Mouse (Mus musculus) neural tube, embryonic 11.5 days (tissue): ENCODE data around the gene Gm49396. TPM values are rescaled to one million over a fixed set of nuclear protein-coding genes. Genes with fewer than 3 reads are reported as not detected.

Experiments
- ATAC-seq: fragments of 200-750 bp; cut with Nextera tagmentation; 2 replicates; pipeline ENCODE4 v1.8.0; 2017; ENCODE audit warnings: moderate number of reproducible peaks, mild to moderate bottlenecking, moderate TSS enrichment, moderate library complexity; ENCODE audit not compliant: insufficient read depth, low FRiP score, low TSS enrichment
- DNase-seq: peaks from one replicate; pipeline ENCODE4 v3.0.0-alpha.2; 2015; ENCODE audit warnings: low spot score
- H3K27ac ChIP-seq: fragments of 300-500 bp; sonication (generic); 2 replicates; pipeline ENCODE4 v1.5.1; 2014; ENCODE audit warnings: low read depth, mild to moderate bottlenecking, low read length
- H3K27me3 ChIP-seq: fragments of 300-500 bp; sonication (generic); 2 replicates; pipeline ENCODE4 v1.6.1; 2014; ENCODE audit warnings: mild to moderate bottlenecking, low read length, mixed read lengths; ENCODE audit not compliant: control insufficient read depth, insufficient read depth
- H3K36me3 ChIP-seq: fragments of 300-500 bp; sonication (generic); 2 replicates; pipeline ENCODE4 v1.6.1; 2014; ENCODE audit warnings: mild to moderate bottlenecking, low read length, moderate library complexity, mixed read lengths; ENCODE audit not compliant: control insufficient read depth, insufficient read depth
- H3K4me1 ChIP-seq: fragments of 300-500 bp; sonication (generic); 2 replicates; pipeline ENCODE4 v1.6.1; 2014; ENCODE audit warnings: low read length, mixed read lengths; ENCODE audit not compliant: control insufficient read depth, insufficient read depth
- H3K4me2 ChIP-seq: fragments of 300-500 bp; sonication (generic); 2 replicates; pipeline ENCODE4 v1.6.1; 2014; ENCODE audit warnings: low read depth, mild to moderate bottlenecking, moderate library complexity
- H3K4me3 ChIP-seq: fragments of 300-500 bp; sonication (generic); 2 replicates; pipeline ENCODE4 v1.5.1; 2014; ENCODE audit warnings: low read depth, low read length
- H3K9ac ChIP-seq: fragments of 300-500 bp; sonication (generic); 2 replicates; pipeline ENCODE4 v1.6.1; 2014; ENCODE audit warnings: mild to moderate bottlenecking, low read length
- H3K9me3 ChIP-seq: fragments of 300-500 bp; sonication (generic); 2 replicates; pipeline ENCODE4 v1.6.1; 2016; ENCODE audit warnings: low read length; ENCODE audit not compliant: control insufficient read depth
- WGBS: fragments of 180-500 bp; shearing (Covaris S2); extraction: QIAGEN DNeasy Blood & Tissue Kit; methylation state at CpG from one replicate; pipeline ENCODE4 v1.1.7; 2014; 5-methylcytosine and 5-hydroxymethylcytosine counted together
- polyA plus RNA-seq: library from polyadenylated mRNA; unstranded; fragments of >200 nt; fragmentation: Nextera tagmentation; extraction: Ambion mirVana; gene quantifications from 2 replicates; pipeline ENCODE4 v1.2.1, GENCODE M21; 2014

Gene Gm49396
- polyA plus RNA-seq, 1 experiment from 2014 or later, result 7.6 TPM

DNA sequence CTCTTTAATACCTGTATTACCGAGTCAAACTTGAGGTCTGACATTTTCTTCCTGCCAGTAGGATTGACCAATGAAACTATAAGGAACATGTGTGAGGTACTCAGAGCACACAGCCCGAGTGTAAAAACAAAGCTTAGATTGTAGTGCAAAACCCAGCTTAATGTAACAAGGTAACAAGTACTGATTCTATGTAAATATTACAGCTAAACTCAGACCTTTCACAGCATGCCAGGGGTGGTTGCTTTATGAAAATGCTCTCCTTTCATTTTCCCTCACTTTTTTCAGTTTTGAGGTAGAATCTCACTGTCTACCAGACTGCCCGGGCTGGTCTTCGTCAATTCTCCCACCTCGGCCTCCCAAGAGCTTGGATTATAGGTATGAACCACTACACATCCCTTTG, 32.9 kb downstream of the Gm49396 start:
- Histone ChIP-seq H3K4me1 (no peaks in the 10 kb centered on the region), H3K36me3 (no peaks in the 10 kb centered on the region), H3K9ac (no peak overlapping the region), H3K27ac (no peak overlapping the region), H3K9me3 (no peaks in the 10 kb centered on the region), H3K4me3 (no peak overlapping the region), H3K27me3 (no peaks in the 10 kb centered on the region), H3K4me2 (no peak overlapping the region)
- 84% methylated on average over 5 of the region's 5 CpGs for WGBS
- no peak for ATAC-seq
- no peak for DNase-seq

DNA sequence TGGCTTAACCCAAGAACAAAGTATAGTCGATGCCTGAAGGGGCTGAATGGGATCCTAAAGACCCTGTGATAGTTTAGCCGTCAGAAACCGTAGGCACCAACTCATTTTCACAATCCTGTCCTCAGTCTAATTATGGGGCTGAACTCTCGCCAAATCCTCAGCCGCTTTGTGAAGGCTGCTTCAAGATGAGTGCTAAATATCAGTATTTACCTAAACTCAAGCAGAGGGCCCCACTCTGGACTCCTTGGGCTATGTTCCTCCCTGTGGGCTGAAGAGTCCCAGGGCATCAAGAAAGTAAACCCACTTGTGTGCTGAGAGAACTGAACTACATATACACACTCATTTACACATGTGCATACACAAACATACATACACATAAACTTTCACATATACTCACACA, 33.7 kb downstream of the Gm49396 start:
- Histone ChIP-seq H3K36me3 (no peaks in the 10 kb centered on the region), H3K4me3 (no peak overlapping the region), H3K9ac (no peak overlapping the region), H3K4me1 (no peaks in the 10 kb centered on the region), H3K4me2 (no peak overlapping the region), H3K27ac (no peak overlapping the region), H3K27me3 (no peaks in the 10 kb centered on the region), H3K9me3 (no peaks in the 10 kb centered on the region)
- DNase-seq, result no peak
- 88% methylated on average over 5 of the region's 5 CpGs for WGBS
- ATAC-seq, result no peak

DNA sequence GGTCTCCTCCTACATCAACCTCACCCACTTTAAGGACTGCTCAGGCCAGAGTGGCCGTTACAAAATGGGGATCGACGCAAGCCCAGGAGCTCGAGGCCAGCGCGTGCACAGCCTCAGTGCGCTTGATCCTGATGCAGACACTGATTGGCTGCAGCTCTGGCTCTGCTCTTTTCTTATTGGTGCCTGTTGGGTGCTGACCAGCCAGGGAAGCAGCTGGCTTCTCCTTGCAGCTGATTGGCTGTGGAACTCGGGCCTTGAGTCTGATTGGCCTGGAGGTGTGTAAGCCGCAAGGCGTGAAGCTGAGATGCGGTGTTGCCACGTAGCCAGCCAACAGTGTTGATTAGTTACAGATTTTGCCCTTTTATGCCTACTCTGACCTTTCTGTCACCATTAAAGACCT, 35.6 kb downstream of the Gm49396 start, which contains the start of gene Zbtb32:
Zbtb32 (minus strand) TSS at position 124 of the 400 bp plus-strand sequence.
- DNase-seq (no peak), ATAC-seq (no peak)
- H3K27me3 ChIP-seq, result no peaks in the 10 kb centered on the region
- no peaks in the 10 kb centered on the region for H3K36me3 ChIP-seq
- H3K4me2 ChIP-seq, result no peak within 1 kb of the TSS
- H3K4me1 ChIP-seq, result no peaks in the 10 kb centered on the region
- H3K9ac ChIP-seq, result no peak within 1 kb of the TSS
- no peaks in the 10 kb centered on the region for H3K9me3 ChIP-seq
- no peak within 1 kb of the TSS for H3K27ac ChIP-seq
- WGBS, result 94% methylated on average over 12 of the region's 12 CpGs
- no peak within 1 kb of the TSS for H3K4me3 ChIP-seq

DNA sequence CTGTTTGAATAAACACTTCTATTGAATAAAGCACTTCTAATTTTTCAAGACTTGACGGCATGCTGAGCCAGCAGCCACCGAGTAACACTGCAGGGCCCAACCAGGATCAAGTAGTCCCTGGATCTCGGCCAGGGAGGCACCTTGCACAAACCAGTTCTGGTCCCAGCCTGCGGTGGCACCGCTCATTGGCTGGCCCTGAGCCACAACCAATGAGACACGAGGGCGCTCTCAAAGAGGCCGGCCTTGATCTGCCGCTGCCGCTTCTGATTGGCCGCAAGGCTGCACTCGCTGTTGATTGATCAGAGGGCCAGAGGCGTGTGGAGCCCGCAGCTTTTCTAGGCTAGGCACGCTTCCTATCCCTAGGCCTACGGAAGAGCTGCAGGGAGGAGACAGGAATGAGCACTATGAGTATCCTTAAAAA, 36.8 kb downstream of the Gm49396 start:
- DNase-seq (peak; percentile 88), ATAC-seq (peak; percentile 99)
- WGBS, result 1% methylated on average over 16 of the region's 16 CpGs
- H3K4me1 ChIP-seq, result no peaks in the 10 kb centered on the region
- no peak overlapping the region for H3K4me2 ChIP-seq
- no peak overlapping the region for H3K27ac ChIP-seq
- no peaks in the 10 kb centered on the region for H3K27me3 ChIP-seq
- H3K36me3 ChIP-seq, result no peaks in the 10 kb centered on the region
- no peak overlapping the region for H3K9ac ChIP-seq
- no peaks in the 10 kb centered on the region for H3K9me3 ChIP-seq
- H3K4me3 ChIP-seq, result no peak overlapping the region

DNA sequence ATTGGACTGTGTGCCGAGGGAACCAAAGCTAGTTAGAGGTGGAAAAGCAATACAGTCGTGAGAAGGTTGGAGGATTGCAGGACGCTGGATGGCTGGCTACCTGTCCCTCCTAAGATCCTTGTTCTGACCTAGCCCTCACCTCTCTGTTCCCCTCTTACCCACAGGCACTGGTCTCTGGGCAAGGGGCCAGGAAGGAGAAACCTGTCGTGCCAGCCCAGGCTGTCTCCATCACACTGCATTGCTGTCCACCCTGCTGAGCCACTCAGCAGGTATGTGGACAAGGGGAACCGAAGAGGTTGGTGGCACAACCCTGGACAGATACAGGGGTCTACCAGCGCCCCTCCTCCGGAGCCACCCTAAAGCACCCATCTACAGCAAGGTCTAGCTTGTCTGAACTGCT, 37.5 kb downstream of the Gm49396 start:
- ATAC-seq, result no peak

DNA sequence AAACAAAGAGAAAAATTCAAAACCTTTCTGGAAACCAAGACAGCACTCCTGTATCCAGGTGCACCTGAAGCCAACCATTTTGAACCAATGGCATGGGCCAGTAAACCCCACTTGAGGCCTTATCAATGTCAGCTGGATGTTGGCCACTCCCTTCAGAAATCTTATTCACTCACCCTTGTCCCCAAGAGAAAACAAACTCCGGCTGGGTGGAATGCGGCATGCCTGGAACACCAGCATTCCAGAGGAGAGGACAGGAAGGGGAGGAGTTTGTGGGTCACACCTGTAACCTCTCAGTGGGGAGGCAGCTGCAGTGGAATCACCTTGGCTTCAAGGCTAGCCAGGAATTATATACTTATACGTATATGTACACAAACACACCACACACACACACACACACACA, 39.4 kb downstream of the Gm49396 start:
- DNase-seq (no peak), ATAC-seq (no peak)
- Histone ChIP-seq H3K9ac (no peak overlapping the region), H3K27ac (no peak overlapping the region), H3K9me3 (no peaks in the 10 kb centered on the region), H3K36me3 (no peaks in the 10 kb centered on the region), H3K4me3 (no peak overlapping the region), H3K27me3 (no peaks in the 10 kb centered on the region), H3K4me2 (no peak overlapping the region), H3K4me1 (no peaks in the 10 kb centered on the region)
- 41% methylated on average over 3 of the region's 3 CpGs for WGBS

More for the DNA sequence above, 37.5 kb downstream of the Gm49396 start:
- Histone ChIP-seq H3K4me2 (no peak overlapping the region), H3K4me3 (no peak overlapping the region), H3K9me3 (no peaks in the 10 kb centered on the region), H3K27ac (no peak overlapping the region), H3K36me3 (no peaks in the 10 kb centered on the region), H3K9ac (no peak overlapping the region), H3K27me3 (no peaks in the 10 kb centered on the region), H3K4me1 (no peaks in the 10 kb centered on the region)
- no peak for DNase-seq
- WGBS, result 72% methylated on average over 7 of the region's 7 CpGs

DNA sequence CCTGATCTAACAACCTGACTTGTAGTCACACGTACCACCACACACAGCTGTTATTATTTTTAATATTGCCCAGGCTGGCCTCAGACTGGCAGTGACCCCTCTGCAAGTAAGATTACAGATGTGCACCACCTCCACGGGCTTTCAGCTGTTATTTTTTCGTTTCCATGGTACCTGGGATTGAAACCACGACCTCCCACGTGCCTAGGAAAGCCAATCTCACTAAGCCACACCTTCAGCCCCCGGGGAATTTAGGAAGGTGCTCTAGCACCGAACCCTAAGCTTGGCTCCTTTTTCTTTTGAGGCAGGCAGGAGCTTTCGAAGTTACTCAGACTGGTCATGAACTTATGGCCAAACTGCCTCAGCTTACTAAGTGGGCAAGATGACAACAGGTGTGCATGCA, 41.3 kb downstream of the Gm49396 start:
- H3K9ac ChIP-seq, result no peak overlapping the region
- WGBS, result 64% methylated on average over 8 of the region's 8 CpGs
- H3K27ac ChIP-seq, result no peak overlapping the region
- ATAC-seq (no peak), DNase-seq (no peak)
- H3K27me3 ChIP-seq, result no peaks in the 10 kb centered on the region
- H3K4me2 ChIP-seq, result no peak overlapping the region
- no peaks in the 10 kb centered on the region for H3K4me1 ChIP-seq
- no peaks in the 10 kb centered on the region for H3K36me3 ChIP-seq
- no peak overlapping the region for H3K4me3 ChIP-seq
- H3K9me3 ChIP-seq, result no peaks in the 10 kb centered on the region

DNA sequence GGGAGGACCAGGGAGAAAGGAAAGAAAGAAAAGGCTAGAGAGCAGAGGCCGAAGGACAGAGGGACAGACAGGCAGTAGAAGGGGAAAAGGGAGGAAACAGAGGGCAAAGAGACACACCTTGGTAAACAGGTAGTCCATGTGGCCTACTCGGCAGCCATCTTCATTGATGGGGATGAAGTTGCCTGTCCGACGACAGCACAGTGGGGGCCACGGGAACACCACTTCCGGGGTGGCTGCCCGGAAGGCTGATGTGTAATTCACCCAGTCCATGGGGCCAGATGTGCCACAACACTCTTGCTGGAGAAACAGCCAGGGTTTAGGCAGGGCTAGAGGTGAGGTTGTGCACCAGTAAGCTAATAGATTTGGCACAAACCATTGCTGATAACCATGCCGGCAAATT, 41.8 kb downstream of the Gm49396 start:
- WGBS, result 91% methylated on average over 8 of the region's 8 CpGs
- H3K36me3 ChIP-seq, result no peaks in the 10 kb centered on the region
- H3K27ac ChIP-seq, result no peak overlapping the region
- H3K9me3 ChIP-seq, result no peaks in the 10 kb centered on the region
- no peaks in the 10 kb centered on the region for H3K27me3 ChIP-seq
- no peak overlapping the region for H3K4me2 ChIP-seq
- H3K4me1 ChIP-seq, result no peaks in the 10 kb centered on the region
- no peak for ATAC-seq
- no peak overlapping the region for H3K4me3 ChIP-seq
- no peak overlapping the region for H3K9ac ChIP-seq
- DNase-seq, result no peak

DNA sequence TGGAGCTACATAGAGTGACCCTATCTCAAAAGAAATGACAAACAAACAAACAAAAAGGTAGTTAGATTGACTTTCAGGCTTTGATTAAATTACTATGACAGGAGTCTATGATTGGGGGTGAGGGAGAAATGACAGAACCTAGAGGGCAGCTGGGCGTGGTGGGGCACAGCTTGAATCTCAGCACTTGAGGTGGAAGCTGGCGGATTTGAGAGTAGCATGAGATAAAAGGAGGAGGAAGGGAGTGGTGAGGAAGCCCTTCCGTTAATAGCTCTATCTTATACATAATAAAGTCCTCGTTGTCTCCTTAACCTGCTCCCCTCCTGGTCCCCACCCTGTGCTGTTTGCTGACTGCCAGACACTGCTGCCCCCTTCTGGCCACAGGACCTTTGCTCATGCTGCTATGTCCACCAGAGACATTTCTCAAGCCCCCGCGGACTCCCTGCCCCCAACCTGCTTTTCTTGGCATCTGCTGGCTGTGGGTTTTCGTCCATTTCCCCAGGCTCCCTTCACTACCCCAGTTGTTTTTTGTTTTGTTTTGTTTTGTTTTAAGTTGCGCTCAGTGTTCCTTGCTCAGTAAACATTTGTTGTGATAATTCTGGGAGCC, 44.7 kb downstream of the Gm49396 start:
- Histone ChIP-seq H3K27ac (no peak overlapping the region), H3K9me3 (no peaks in the 10 kb centered on the region), H3K4me2 (no peak overlapping the region), H3K36me3 (no peaks in the 10 kb centered on the region), H3K4me1 (no peaks in the 10 kb centered on the region), H3K4me3 (no peak overlapping the region), H3K9ac (no peak overlapping the region), H3K27me3 (no peaks in the 10 kb centered on the region)
- peak; percentile 68 for DNase-seq
- ATAC-seq, result no peak
- 27% methylated on average over 8 of the region's 8 CpGs for WGBS
